Mouse (Mus musculus): ENCODE measurements around the gene Hp. TPM values are rescaled to one million over a fixed set of nuclear protein-coding genes. Genes with fewer than 3 reads are reported as not detected.

Hp gene
- total RNA-seq (2014; rRNA removed) (1.6 TPM in 1 of 2 replicates, not detected in the other), polyA plus RNA-seq (2015; fragmentation: Nextera tagmentation; extraction: Ambion mirVana) (0.12 and 0.26 TPM in 2 replicates)

DNA sequence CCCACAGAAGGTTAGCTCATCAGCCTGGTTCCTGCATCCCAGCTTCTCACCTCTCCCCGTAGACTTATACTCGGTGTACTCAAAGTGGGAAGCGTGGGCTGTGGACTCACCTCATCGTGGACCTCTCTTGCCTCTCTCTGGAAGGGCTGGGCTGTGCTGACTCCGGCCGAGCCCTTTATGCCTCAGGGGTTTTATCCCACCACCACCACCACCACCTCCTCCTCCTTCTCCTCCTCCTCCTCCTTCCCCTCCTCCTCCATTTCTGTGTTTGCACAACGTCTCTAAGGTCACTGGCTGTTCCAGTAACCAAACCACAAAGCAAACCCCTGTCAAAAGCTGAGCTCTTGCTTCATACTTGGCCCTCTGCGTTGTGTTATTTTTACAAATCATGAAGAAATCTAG lies at the start of gene Hp:
Gene Hp, minus strand, starts transcription at position 273 of the 402 bp plus-strand sequence.
- WGBS = 71% methylated on average over 8 of the region's 8 CpGs
- no peaks in the 10 kb centered on the region for H3K4me1 ChIP-seq (ENCODE audit: insufficient read depth, low read length)
- no peaks in the 10 kb centered on the region for H3K36me3 ChIP-seq (ENCODE audit: insufficient read depth, low read length)
- no peak within 1 kb of the TSS for H3K4me3 ChIP-seq (ENCODE audit: low read depth, low read length)
- no peaks in the 10 kb centered on the region for H3K27me3 ChIP-seq (ENCODE audit: insufficient read depth, low read length)
- no peak for DNase-seq (ENCODE audit: low spot score)
- H3K9me3 ChIP-seq (ENCODE audit: low read length) = no peaks in the 10 kb centered on the region
- no peak within 1 kb of the TSS for H3K4me2 ChIP-seq (ENCODE audit: low read depth, low read length, poor library complexity, severe bottlenecking)
- H3K27ac ChIP-seq (ENCODE audit: low read depth, low read length) = no peak within 1 kb of the TSS
- H3K9ac ChIP-seq (replicated peaks; ENCODE audit: low read length, poor library complexity, severe bottlenecking) = no peak within 1 kb of the TSS
- no peak for ATAC-seq (ENCODE audit: low FRiP score)
- TF ChIP-seq CTCF (IDR thresholded peaks at IDR 0.05) = no peak

GRCm38 (mm10) chr8:109628638-109629037 lies 49.7 kb upstream of the Hp start:
- H3K9me3 ChIP-seq (ENCODE audit: low read length) = no peaks in the 10 kb centered on the region
- no peak overlapping the region for H3K4me3 ChIP-seq (ENCODE audit: low read depth, low read length)
- no peaks in the 10 kb centered on the region for H3K27me3 ChIP-seq (ENCODE audit: insufficient read depth, low read length)
- 70% methylated on average over 6 of the region's 6 CpGs for WGBS
- no peak overlapping the region for H3K27ac ChIP-seq (ENCODE audit: low read depth, low read length)
- DNase-seq (ENCODE audit: low spot score) (no peak), ATAC-seq (ENCODE audit: low FRiP score) (no peak)
- H3K36me3 ChIP-seq (ENCODE audit: insufficient read depth, low read length) = no peaks in the 10 kb centered on the region
- H3K4me1 ChIP-seq (ENCODE audit: insufficient read depth, low read length) = no peaks in the 10 kb centered on the region
- TF ChIP-seq CTCF (IDR thresholded peaks at IDR 0.05) = no peak
- no peak overlapping the region for H3K4me2 ChIP-seq (ENCODE audit: low read depth, low read length, poor library complexity, severe bottlenecking)
- no peak overlapping the region for H3K9ac ChIP-seq (replicated peaks; ENCODE audit: low read length, poor library complexity, severe bottlenecking)

GRCm38 (mm10) chr8:109615569-109615968 lies 36.6 kb upstream of the Hp start:
- H3K4me1 ChIP-seq (ENCODE audit: insufficient read depth, low read length) = no peaks in the 10 kb centered on the region
- H3K4me3 ChIP-seq (ENCODE audit: low read depth, low read length) = no peak overlapping the region
- H3K36me3 ChIP-seq (ENCODE audit: insufficient read depth, low read length) = no peaks in the 10 kb centered on the region
- H3K4me2 ChIP-seq (ENCODE audit: low read depth, low read length, poor library complexity, severe bottlenecking) = no peak overlapping the region
- DNase-seq (ENCODE audit: low spot score) = no peak
- no peaks in the 10 kb centered on the region for H3K27me3 ChIP-seq (ENCODE audit: insufficient read depth, low read length)
- no peak for ATAC-seq (ENCODE audit: low FRiP score)
- TF ChIP-seq CTCF (IDR thresholded peaks at IDR 0.05) = no peak
- 88% methylated on average over 3 of the region's 3 CpGs for WGBS
- H3K27ac ChIP-seq (ENCODE audit: low read depth, low read length) = no peak overlapping the region
- H3K9ac ChIP-seq (replicated peaks; ENCODE audit: low read length, poor library complexity, severe bottlenecking) = no peak overlapping the region
- H3K9me3 ChIP-seq (ENCODE audit: low read length) = no peaks in the 10 kb centered on the region

DNA sequence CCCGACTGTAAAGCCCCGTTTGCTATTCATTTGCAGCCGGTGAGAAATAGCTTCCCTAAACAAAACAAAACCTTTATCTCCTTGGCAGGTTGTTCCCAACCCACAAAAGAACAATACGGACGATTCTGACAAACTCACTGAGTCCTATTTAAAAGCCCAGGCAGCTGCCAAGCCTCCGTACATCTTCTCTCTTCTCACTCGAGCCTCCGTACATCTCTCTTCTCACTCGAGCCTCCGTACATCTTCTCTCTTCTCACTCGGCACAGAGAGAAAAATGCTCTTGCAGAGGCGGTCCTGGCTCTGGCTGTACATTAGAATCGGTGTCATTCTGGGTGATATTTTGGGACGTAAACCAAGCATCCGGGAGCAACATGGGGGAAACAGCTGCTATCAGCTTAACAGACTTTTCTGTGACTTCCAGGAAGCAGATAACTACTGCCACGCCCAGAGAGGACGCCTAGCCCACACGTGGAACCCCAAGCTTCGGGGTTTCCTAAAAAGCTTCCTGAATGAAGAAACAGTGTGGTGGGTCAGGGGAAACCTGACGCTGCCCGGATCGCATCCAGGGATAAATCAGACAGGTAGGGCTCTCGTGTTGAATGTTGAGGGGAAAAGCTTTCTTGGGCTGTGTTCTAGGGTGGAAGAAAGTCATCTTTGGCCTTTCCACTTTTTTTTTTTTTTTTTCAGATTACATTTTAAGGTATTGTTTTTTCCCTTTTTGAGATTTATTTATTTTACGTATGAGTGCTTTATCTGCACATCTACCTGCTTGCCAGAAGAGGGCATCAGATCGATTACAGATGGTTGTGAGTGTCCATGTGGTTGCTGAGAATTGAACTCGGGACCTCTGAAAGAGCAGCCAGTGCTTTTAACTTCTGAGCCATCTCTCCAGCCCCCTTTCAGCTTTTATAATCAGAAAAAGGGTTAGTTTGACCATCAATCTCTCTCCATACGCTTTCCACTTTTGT lies 35.6 kb upstream of the Hp start, which contains the start of gene Pkd1l3:
Gene Pkd1l3, plus strand, starts transcription at position 275 of the 968 bp plus-strand sequence.
- DNase-seq (ENCODE audit: low spot score) (no peak), ATAC-seq (ENCODE audit: low FRiP score) (no peak)
- H3K27ac ChIP-seq (ENCODE audit: low read depth, low read length) = no peak within 1 kb of the TSS
- no peaks in the 10 kb centered on the region for H3K4me1 ChIP-seq (ENCODE audit: insufficient read depth, low read length)
- 65% methylated on average over 27 of the region's 27 CpGs for WGBS
- H3K9me3 ChIP-seq (ENCODE audit: low read length) = no peaks in the 10 kb centered on the region
- H3K27me3 ChIP-seq (ENCODE audit: insufficient read depth, low read length) = no peaks in the 10 kb centered on the region
- H3K4me3 ChIP-seq (ENCODE audit: low read depth, low read length) = no peak within 1 kb of the TSS
- no peak for TF ChIP-seq CTCF (IDR thresholded peaks at IDR 0.05)
- H3K9ac ChIP-seq (replicated peaks; ENCODE audit: low read length, poor library complexity, severe bottlenecking) = no peak within 1 kb of the TSS
- no peak within 1 kb of the TSS for H3K4me2 ChIP-seq (ENCODE audit: low read depth, low read length, poor library complexity, severe bottlenecking)
- H3K36me3 ChIP-seq (ENCODE audit: insufficient read depth, low read length) = no peaks in the 10 kb centered on the region

GRCm38 (mm10) chr8:109609153-109609502 lies 30.2 kb upstream of the Hp start:
- Histone ChIP-seq H3K9me3 (ENCODE audit: low read length) (no peaks in the 10 kb centered on the region), H3K4me1 (ENCODE audit: insufficient read depth, low read length) (0 out of 2 replicates have a peak, but pooled peaks cover 4% of the 10 kb centered on the region), H3K27ac (ENCODE audit: low read depth, low read length) (peak overlapping the region; percentile 87), H3K36me3 (ENCODE audit: insufficient read depth, low read length) (0 out of 2 replicates have a peak, but pooled peaks cover 5% of the 10 kb centered on the region), H3K4me2 (ENCODE audit: low read depth, low read length, poor library complexity, severe bottlenecking) (peak overlapping the region; percentile 49), H3K4me3 (ENCODE audit: low read depth, low read length) (peak overlapping the region; percentile 50; the same call in 1 of the 2 replicates), H3K27me3 (ENCODE audit: insufficient read depth, low read length) (no peaks in the 10 kb centered on the region), H3K9ac (replicated peaks; ENCODE audit: low read length, poor library complexity, severe bottlenecking) (peak overlapping the region; percentile 67)
- TF ChIP-seq CTCF (IDR thresholded peaks at IDR 0.05) = no peak
- WGBS = 18% methylated on average over 5 of the region's 5 CpGs
- ATAC-seq (ENCODE audit: low FRiP score) = no peak
- DNase-seq (ENCODE audit: low spot score) = no peak

All from midbrain, postnatal 0 days (tissue).